Mouse (Mus musculus) cerebellum, adult 2 months (tissue): ENCODE data around the gene Clip4.

Experiments
- CTCF ChIP-seq: fragments of 200-500 bp; IDR thresholded peaks from 2 replicates; pipeline ENCODE4 v1.5.1; 2011; ENCODE audit warnings: low read depth, mild to moderate bottlenecking, control low read depth, low read length, moderate library complexity, borderline replicate concordance; ENCODE audit not compliant: insufficient read depth
- POLR2A ChIP-seq: fragments of 200-500 bp; IDR thresholded peaks from 2 replicates; pipeline ENCODE4 v1.6.1; 2011; ENCODE audit warnings: low read length, control low read depth, borderline replicate concordance; ENCODE audit not compliant: insufficient read depth

DNA sequence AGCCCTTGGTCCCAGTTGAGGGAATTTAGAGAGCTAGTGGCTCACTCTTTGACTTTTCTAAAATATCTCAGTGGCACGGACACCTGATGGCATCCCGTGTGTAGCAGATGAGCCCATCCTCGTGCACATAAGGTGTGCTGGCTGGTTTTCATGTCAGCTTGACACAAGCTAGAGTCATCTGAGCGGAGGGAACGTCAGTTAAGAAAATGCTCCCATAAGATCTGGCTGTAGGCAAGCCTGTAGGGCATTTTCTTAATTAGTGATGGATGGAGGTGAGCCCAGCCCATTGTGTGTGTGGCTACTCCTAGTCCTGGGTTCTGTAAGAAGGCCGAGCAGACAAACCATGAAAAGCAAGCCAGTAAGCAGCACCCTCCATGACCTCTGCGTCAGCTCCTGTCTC is 103.7 kb downstream of the Clip4 start:
- TF ChIP-seq POLR2A (no peak), CTCF (no peak)
